Mouse (Mus musculus) limb, embryonic 11.5 days (tissue): ENCODE measurements around the gene Kcnma1. TPM values are rescaled to one million over a fixed set of nuclear protein-coding genes. Genes with fewer than 3 reads are reported as not detected.

Experiments
- ATAC-seq: fragments of 200-750 bp; cut with Nextera tagmentation; 2 replicates; pipeline ENCODE4 v1.8.0; 2017; ENCODE audit warnings: low read depth; ENCODE audit not compliant: insufficient number of reproducible peaks, low FRiP score, low TSS enrichment
- DNase-seq: peaks from one replicate; pipeline ENCODE4 v3.0.0-alpha.2; 2015; ENCODE audit warnings: low spot score
- H3K27ac ChIP-seq: fragments of 300-500 bp; sonication (generic); replicated peaks from 2 replicates; pipeline ENCODE4 v1.5.1; 2014; ENCODE audit warnings: low read depth, mild to moderate bottlenecking, low read length
- H3K27me3 ChIP-seq: fragments of 300-500 bp; sonication (generic); 2 replicates; pipeline ENCODE4 v1.6.1; 2014; ENCODE audit warnings: mild to moderate bottlenecking, low read length, mixed read lengths; ENCODE audit not compliant: control insufficient read depth, insufficient read depth
- H3K36me3 ChIP-seq: fragments of 300-500 bp; sonication (generic); 2 replicates; pipeline ENCODE4 v1.6.1; 2014; ENCODE audit warnings: mild to moderate bottlenecking, low read length, moderate library complexity, mixed read lengths; ENCODE audit not compliant: control insufficient read depth, insufficient read depth
- H3K4me1 ChIP-seq: fragments of 300-500 bp; sonication (generic); 2 replicates; pipeline ENCODE4 v1.6.1; 2014; ENCODE audit warnings: low read length, mixed read lengths; ENCODE audit not compliant: control insufficient read depth, insufficient read depth
- H3K4me2 ChIP-seq: fragments of 300-500 bp; sonication (generic); 2 replicates; pipeline ENCODE4 v1.6.1; 2014; ENCODE audit warnings: low read depth, mild to moderate bottlenecking, moderate library complexity; ENCODE audit not compliant: severe bottlenecking
- H3K4me3 ChIP-seq: fragments of 300-500 bp; sonication (generic); 2 replicates; pipeline ENCODE4 v1.5.1; 2014; ENCODE audit warnings: low read depth, low read length
- H3K9ac ChIP-seq: fragments of 300-500 bp; sonication (generic); 2 replicates; pipeline ENCODE4 v1.6.1; 2014; ENCODE audit warnings: mild to moderate bottlenecking, low read length
- H3K9me3 ChIP-seq: fragments of 300-500 bp; sonication (generic); 2 replicates; pipeline ENCODE4 v1.6.1; 2016; ENCODE audit warnings: low read length; ENCODE audit not compliant: control insufficient read depth
- WGBS: fragments of 180-500 bp; shearing (Covaris S2); extraction: QIAGEN DNeasy Blood & Tissue Kit; methylation state at CpG from one replicate; pipeline ENCODE4 v1.1.7; 2014; 5-methylcytosine and 5-hydroxymethylcytosine counted together
- polyA plus RNA-seq: library from polyadenylated mRNA; unstranded; fragments of >200 nt; fragmentation: Nextera tagmentation; extraction: Ambion mirVana; gene quantifications from 2 replicates; pipeline ENCODE4 v1.2.1, GENCODE M21; 2014

Gene Kcnma1
- polyA plus RNA-seq, 1 experiment from 2014 or later: 0.80 TPM

DNA sequence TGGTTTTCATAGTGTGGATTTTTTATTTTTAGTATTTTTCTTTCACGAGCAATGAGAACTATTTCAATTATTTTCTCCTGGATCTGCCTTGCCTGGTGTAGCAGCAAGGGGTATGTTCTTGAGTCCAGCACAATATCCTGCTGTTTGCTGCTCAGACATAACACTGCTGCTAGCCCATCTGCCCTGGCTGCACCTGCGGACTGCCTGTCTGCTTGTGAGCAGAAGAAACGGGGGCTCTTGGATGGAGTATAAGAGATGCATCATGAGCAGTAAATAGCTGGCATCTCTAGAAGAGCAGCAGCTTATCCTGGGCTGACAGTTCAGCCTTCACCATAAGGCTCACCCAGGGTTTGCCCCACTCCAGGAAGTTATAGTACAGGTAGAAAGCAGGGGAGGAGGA, 687.5 kb downstream of the Kcnma1 start:
- no peaks in the 10 kb centered on the region for H3K4me1 ChIP-seq
- ATAC-seq (no peak), DNase-seq (no peak)
- no peaks in the 10 kb centered on the region for H3K9me3 ChIP-seq
- no peaks in the 10 kb centered on the region for H3K36me3 ChIP-seq
- no peak overlapping the region for H3K4me3 ChIP-seq
- 82% methylated on average over 3 of the region's 3 CpGs for WGBS
- no peaks in the 10 kb centered on the region for H3K27me3 ChIP-seq
- no peak overlapping the region for H3K9ac ChIP-seq
- no peak overlapping the region for H3K4me2 ChIP-seq
- no peak overlapping the region for H3K27ac ChIP-seq

GRCm38 (mm10) chr14:23305288-23305687, 709.0 kb downstream of the Kcnma1 start:
- 88% methylated on average over 5 of the region's 5 CpGs for WGBS
- Histone ChIP-seq H3K27me3 (no peaks in the 10 kb centered on the region), H3K4me2 (no peak overlapping the region), H3K9me3 (no peaks in the 10 kb centered on the region), H3K4me3 (no peak overlapping the region), H3K9ac (no peak overlapping the region), H3K4me1 (no peaks in the 10 kb centered on the region), H3K27ac (no peak overlapping the region), H3K36me3 (no peaks in the 10 kb centered on the region)
- DNase-seq (no peak), ATAC-seq (no peak)

DNA sequence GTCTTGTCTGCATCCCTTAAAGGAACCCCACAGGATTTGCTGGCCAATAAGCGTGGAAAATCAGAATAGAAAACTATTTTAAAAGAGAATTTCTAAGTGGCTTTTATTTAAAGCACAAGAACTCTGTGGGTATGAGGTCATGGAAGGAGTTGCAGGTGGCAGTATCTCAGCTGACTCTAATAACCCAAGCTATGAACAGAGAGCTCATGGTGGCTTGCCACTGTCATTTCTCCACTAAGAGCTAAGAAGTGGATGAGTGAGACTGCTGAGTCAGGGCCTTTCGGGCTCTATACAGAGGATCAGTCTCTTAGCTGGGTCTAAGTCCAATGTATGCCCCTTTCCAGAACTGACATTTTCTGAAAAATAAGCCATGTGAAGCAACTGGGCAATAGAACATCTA, 713.8 kb downstream of the Kcnma1 start:
- Histone ChIP-seq H3K4me2 (no peak overlapping the region), H3K9ac (no peak overlapping the region), H3K27ac (no peak overlapping the region), H3K36me3 (no peaks in the 10 kb centered on the region), H3K9me3 (no peaks in the 10 kb centered on the region), H3K4me1 (no peaks in the 10 kb centered on the region), H3K27me3 (no peaks in the 10 kb centered on the region), H3K4me3 (no peak overlapping the region)
- 91% methylated on average over 2 of the region's 2 CpGs for WGBS
- DNase-seq: no peak
- no peak for ATAC-seq

DNA sequence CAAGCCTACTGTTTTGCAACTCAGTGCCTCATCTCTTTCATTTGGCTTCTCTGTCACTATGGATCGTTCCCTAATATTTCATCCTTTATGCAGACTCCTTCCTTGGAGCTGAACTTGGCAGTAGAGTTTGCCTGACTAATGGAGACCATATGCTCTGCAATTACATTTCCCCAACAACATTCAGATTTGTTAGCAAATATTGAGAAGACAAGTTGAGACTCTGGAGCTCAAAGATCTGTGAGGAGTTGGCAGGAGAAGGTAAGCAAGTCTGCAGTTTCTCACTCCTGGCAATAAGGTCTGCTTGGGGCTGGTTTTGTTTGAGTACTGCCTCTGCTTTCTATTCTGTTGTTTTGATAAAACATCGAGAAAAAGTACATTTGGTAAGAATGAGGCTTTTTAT, 723.7 kb downstream of the Kcnma1 start:
- H3K9me3 ChIP-seq: no peaks in the 10 kb centered on the region
- no peak overlapping the region for H3K27ac ChIP-seq
- DNase-seq (no peak), ATAC-seq (no peak)
- H3K4me3 ChIP-seq: no peak overlapping the region
- no peaks in the 10 kb centered on the region for H3K27me3 ChIP-seq
- no peaks in the 10 kb centered on the region for H3K36me3 ChIP-seq
- H3K9ac ChIP-seq: no peak overlapping the region
- WGBS: 69% methylated on average over 2 of the region's 2 CpGs
- H3K4me2 ChIP-seq: no peak overlapping the region
- no peaks in the 10 kb centered on the region for H3K4me1 ChIP-seq

DNA sequence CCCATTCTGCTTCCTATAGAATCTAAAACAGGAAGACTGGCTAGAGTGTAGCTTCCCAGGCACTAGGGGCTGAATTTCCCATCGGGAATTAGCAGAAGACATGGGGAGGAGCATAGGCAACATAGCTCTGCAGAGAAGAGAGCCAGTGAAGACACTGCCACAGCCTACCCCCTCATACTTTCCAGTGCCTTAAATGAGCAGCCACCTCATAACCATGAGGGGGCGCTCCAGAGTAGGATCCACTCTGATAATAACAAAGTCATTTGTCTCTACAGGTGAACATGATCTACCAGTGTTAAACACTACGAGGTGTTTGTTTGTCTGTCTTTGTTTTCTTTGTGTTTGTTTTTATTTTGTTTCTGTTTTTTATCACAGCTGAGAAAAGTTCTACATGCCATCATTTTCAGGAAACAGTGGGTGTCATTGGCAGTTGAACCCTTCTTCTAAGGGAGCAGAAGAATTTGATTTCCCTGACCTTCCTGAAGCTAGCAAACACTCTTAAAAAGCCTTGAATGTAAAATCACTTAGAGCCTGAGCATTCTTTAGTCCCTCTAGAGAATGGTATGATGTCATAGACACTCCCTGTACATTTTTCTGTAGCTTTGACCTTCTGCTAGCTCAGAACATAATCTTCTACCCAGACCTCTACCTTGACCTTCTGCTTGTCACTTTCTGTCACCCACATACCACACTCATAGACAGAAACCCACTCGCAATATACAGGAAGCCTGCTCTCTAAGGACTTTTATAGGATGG, 747.6 kb downstream of the Kcnma1 start:
- no peak for ATAC-seq
- 54% methylated on average over 4 of the region's 4 CpGs for WGBS
- no peak overlapping the region for H3K4me3 ChIP-seq

GRCm38 (mm10) chr14:23253154-23253553, 761.1 kb downstream of the Kcnma1 start:
- Histone ChIP-seq H3K9me3 (no peaks in the 10 kb centered on the region), H3K4me2 (no peak overlapping the region), H3K4me1 (no peaks in the 10 kb centered on the region), H3K9ac (no peak overlapping the region), H3K27ac (no peak overlapping the region), H3K36me3 (no peaks in the 10 kb centered on the region), H3K4me3 (no peak overlapping the region), H3K27me3 (no peaks in the 10 kb centered on the region)
- DNase-seq (no peak), ATAC-seq (no peak)
- 55% methylated on average over 4 of the region's 4 CpGs for WGBS

More for the DNA sequence above, 747.6 kb downstream of the Kcnma1 start:
- no peaks in the 10 kb centered on the region for H3K27me3 ChIP-seq
- no peaks in the 10 kb centered on the region for H3K36me3 ChIP-seq
- no peaks in the 10 kb centered on the region for H3K9me3 ChIP-seq
- peak; percentile 19 for DNase-seq
- H3K9ac ChIP-seq: no peak overlapping the region
- no peaks in the 10 kb centered on the region for H3K4me1 ChIP-seq
- no peak overlapping the region for H3K27ac ChIP-seq
- H3K4me2 ChIP-seq: no peak overlapping the region

- Histone ChIP-seq H3K27ac (no peak overlapping the region), H3K4me3 (no peak overlapping the region), H3K9ac (no peak overlapping the region), H3K4me2 (no peak overlapping the region), H3K9me3 (no peaks in the 10 kb centered on the region), H3K36me3 (no peaks in the 10 kb centered on the region), H3K4me1 (no peaks in the 10 kb centered on the region), H3K27me3 (no peaks in the 10 kb centered on the region)
- DNase-seq: peak; percentile 69
- WGBS: 23% methylated on average over 5 of the region's 5 CpGs
- no peak for ATAC-seq
Measured at GRCm38 (mm10) chr14:23244446-23244845, 769.8 kb downstream of the Kcnma1 start.

- no peak overlapping the region for H3K27ac ChIP-seq
- H3K9ac ChIP-seq: no peak overlapping the region
- no peaks in the 10 kb centered on the region for H3K4me1 ChIP-seq
- no peak overlapping the region for H3K4me2 ChIP-seq
- H3K9me3 ChIP-seq: no peaks in the 10 kb centered on the region
- H3K4me3 ChIP-seq: no peak overlapping the region
- DNase-seq (no peak), ATAC-seq (no peak)
- H3K27me3 ChIP-seq: no peaks in the 10 kb centered on the region
- no peaks in the 10 kb centered on the region for H3K36me3 ChIP-seq
Measured at GRCm38 (mm10) chr14:23243857-23244256, 770.4 kb downstream of the Kcnma1 start.
